Comparison of ENCODE assay signal across 22 mouse cellular contexts in the genomic region with DNA sequence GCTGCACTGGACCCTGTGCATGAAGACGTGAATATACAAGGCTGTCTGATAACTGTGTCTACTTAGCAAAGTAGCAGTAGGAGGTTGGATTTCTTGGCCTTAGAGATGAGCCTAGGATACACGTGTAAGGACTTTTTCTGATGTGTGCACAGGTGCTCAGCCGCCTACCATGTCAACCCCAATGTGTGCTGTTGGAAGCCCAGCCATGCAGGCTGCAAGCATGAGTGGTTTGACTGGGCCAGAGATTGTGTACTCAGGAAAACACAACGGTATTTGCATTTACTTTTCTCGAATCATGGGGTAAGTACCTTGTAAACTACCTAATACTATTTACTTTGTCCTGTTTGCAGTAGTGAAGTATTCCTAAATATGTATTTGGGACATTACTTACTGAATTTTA. TPM values are rescaled to one million over a fixed set of nuclear protein-coding genes. Genes with fewer than 3 reads are reported as not detected.
DNase-seq lines count a peak whose midpoint lies in the region; ATAC-seq and TF ChIP-seq lines count a peak whose summit lies in the region.
"Had no signal": no experiment of that assay in that cellular context is flagged by ENCODE, and none has a peak within 500 bp of the region (broad histone marks: within the 10 kb centered on the region; RNA-seq: fewer than 3 reads in every experiment).

No protein-coding gene starts in this region.

- no peaks in the 10 kb centered on the region for H3K4me1 ChIP-seq in lung, embryonic 14.5 days (ENCODE audit: insufficient read depth)
- H3K4me1 ChIP-seq in lung, postnatal 0 days (ENCODE audit: insufficient read depth, low read depth, low read length), result no peaks in the 10 kb centered on the region
- H3K4me1 ChIP-seq in lung, embryonic 16.5 days (replicated peaks; ENCODE audit: control insufficient read depth, insufficient read depth, low read length), result no peaks in the 10 kb centered on the region

- WGBS in lung, embryonic 14.5 days, result 67% methylated on average over 5 of the region's 5 CpGs
- WGBS in lung, postnatal 0 days, result 68% methylated on average over 5 of the region's 5 CpGs
- 65% methylated on average over 5 of the region's 5 CpGs for WGBS in lung, embryonic 16.5 days

- H3K4me2 ChIP-seq in lung, embryonic 14.5 days, result no peak overlapping the region
- no peak overlapping the region for H3K4me2 ChIP-seq in lung, postnatal 0 days (replicated peaks; ENCODE audit: low read depth, low read length)
- no peak overlapping the region for H3K4me2 ChIP-seq in lung, embryonic 16.5 days (ENCODE audit: low read depth, low read length)

- TF ChIP-seq EP300 in lung, postnatal 0 days (IDR thresholded peaks at IDR 0.05), result no peak

- no peak overlapping the region for H3K9ac ChIP-seq in lung, embryonic 14.5 days
- H3K9ac ChIP-seq in lung, postnatal 0 days (replicated peaks; ENCODE audit: low read depth), result no peak overlapping the region
- no peak overlapping the region for H3K9ac ChIP-seq in lung, embryonic 16.5 days (ENCODE audit: low read length)

- no peaks in the 10 kb centered on the region for H3K27me3 ChIP-seq in lung, embryonic 14.5 days (ENCODE audit: insufficient read depth, low read length)
- no peaks in the 10 kb centered on the region for H3K27me3 ChIP-seq in lung, postnatal 0 days (replicated peaks; ENCODE audit: insufficient read depth, low read length)
- no peaks in the 10 kb centered on the region for H3K27me3 ChIP-seq in lung, embryonic 16.5 days (ENCODE audit: control insufficient read depth, insufficient read depth, low read depth, low read length)
- H3K27me3 ChIP-seq: CH12.LX, Patski had no signal

- TF ChIP-seq CTCF in lung, embryonic 14.5 days (IDR thresholded peaks at IDR 0.05; ENCODE audit: low read depth), result no peak
- no peak for TF ChIP-seq CTCF in lung, postnatal 0 days (IDR thresholded peaks at IDR 0.05)

- no peaks in the 10 kb centered on the region for H3K9me3 ChIP-seq in lung, embryonic 14.5 days (ENCODE audit: low read depth, low read length)
- H3K9me3 ChIP-seq in lung, postnatal 0 days (ENCODE audit: low read length), result no peaks in the 10 kb centered on the region
- H3K9me3 ChIP-seq in lung, embryonic 16.5 days (ENCODE audit: control insufficient read depth, low read length), result no peaks in the 10 kb centered on the region
- H3K9me3 ChIP-seq: G1E had no signal

- no peak overlapping the region for H3K4me3 ChIP-seq in lung, embryonic 14.5 days (ENCODE audit: low read depth, low read length)
- H3K4me3 ChIP-seq in lung, postnatal 0 days (ENCODE audit: low read depth, low read length), result no peak overlapping the region
- H3K4me3 ChIP-seq in lung, embryonic 16.5 days (ENCODE audit: low read length), result no peak overlapping the region

- H3K36me3 ChIP-seq in lung, embryonic 14.5 days (ENCODE audit: insufficient read depth), result peaks cover 95% of the 10 kb centered on the region
- peaks cover 43% of the 10 kb centered on the region for H3K36me3 ChIP-seq in lung, postnatal 0 days (ENCODE audit: insufficient read depth, low read length)
- H3K36me3 ChIP-seq in lung, embryonic 16.5 days (ENCODE audit: control insufficient read depth, insufficient read depth, low read length), result peaks cover 50% of the 10 kb centered on the region

- no peak overlapping the region for H3K27ac ChIP-seq in lung, embryonic 14.5 days (ENCODE audit: low read depth)
- H3K27ac ChIP-seq in lung, postnatal 0 days (ENCODE audit: low read length), result no peak overlapping the region
- no peak overlapping the region for H3K27ac ChIP-seq in lung, embryonic 16.5 days (ENCODE audit: low read length)

- ATAC-seq in lung, embryonic 14.5 days (ENCODE audit: insufficient read depth), result peak; percentile 69; the same call in 1 of the 2 replicates
- ATAC-seq in lung, postnatal 0 days, result no peak
- ATAC-seq in lung, embryonic 16.5 days (ENCODE audit: low read depth), result peak; percentile 60; the same call in 1 of the 2 replicates
- ATAC-seq: activated CD4-positive, CD25-positive, alpha-beta regulatory T cell, adult 4 months; CD4-positive, CD25-positive, alpha-beta regulatory T cell, adult 4 months; Patski had no signal

- peak; percentile 14 for DNase-seq in lung, embryonic 14.5 days
- DNase-seq in lung, postnatal 0 days (ENCODE audit: low spot score), result no peak
- DNase-seq in lung, postnatal 14 days, result no peak
- peak; percentile 12 for DNase-seq in A20 (ENCODE audit: low read depth, low spot score)
- no peak for DNase-seq in cerebellum, adult 8-10 months
- DNase-seq: adrenal gland, adult 2 months; adrenal gland, adult 8-10 months; adrenal gland, postnatal 10 days; adrenal gland, postnatal 14 days; adrenal gland, postnatal 25 days; adrenal gland, postnatal 36 days; B cell, adult 2 months; cerebellum, adult 11 months; cerebellum, adult 11-12 months; cerebellum, adult 18-20 months; cerebellum, adult 2 months had no signal

RNA-seq across cellular contexts. Expression of gene Nup155, which starts 26.5 kb away (rescaled TPM):
- 26.0 and 27.5 TPM in 2 replicates for polyA plus RNA-seq in lung, embryonic 14.5 days (2014; fragmentation: Nextera tagmentation; extraction: Ambion mirVana)
- polyA plus RNA-seq in lung, postnatal 0 days (2015; fragmentation: Nextera tagmentation; extraction: Ambion mirVana), result 3.4 and 4.2 TPM in 2 replicates
- 17.9 and 18.5 TPM in 2 replicates for polyA plus RNA-seq in lung, embryonic 16.5 days (2015; fragmentation: Nextera tagmentation; extraction: Ambion mirVana)

RNA-seq across cellular contexts. Expression of gene Cplane1, which starts 33.3 kb away (rescaled TPM):
- polyA plus RNA-seq in lung, embryonic 14.5 days (2014; fragmentation: Nextera tagmentation; extraction: Ambion mirVana), result 13.8 and 14.9 TPM in 2 replicates
- 3.8 and 4.5 TPM in 2 replicates for polyA plus RNA-seq in lung, postnatal 0 days (2015; fragmentation: Nextera tagmentation; extraction: Ambion mirVana)
- polyA plus RNA-seq in lung, embryonic 16.5 days (2015; fragmentation: Nextera tagmentation; extraction: Ambion mirVana), result 7.0 and 7.5 TPM in 2 replicates

RNA-seq across cellular contexts. Expression of gene Wdr70, which starts 36.6 kb away (rescaled TPM):
- 51.1 and 52.7 TPM in 2 replicates for polyA plus RNA-seq in lung, embryonic 14.5 days (2014; fragmentation: Nextera tagmentation; extraction: Ambion mirVana)
- polyA plus RNA-seq in lung, postnatal 0 days (2015; fragmentation: Nextera tagmentation; extraction: Ambion mirVana), result 27.0 and 29.1 TPM in 2 replicates
- polyA plus RNA-seq in lung, embryonic 16.5 days (2015; fragmentation: Nextera tagmentation; extraction: Ambion mirVana), result 52.5 and 53.8 TPM in 2 replicates

Comparison
In these comparisons a context has a peak if more than half of its experiments do, and no peak if none do; other contexts are left out.
1. DNase-seq: peak in lung, embryonic 14.5 days (single experiment) and A20 (single experiment); none in lung, postnatal 0 days (single experiment), lung, postnatal 14 days (single experiment) and cerebellum, adult 8-10 months (single experiment).